Mouse (Mus musculus) intestine, embryonic 14.5 days (tissue): ENCODE measurements at regions not wholly inside any gene's neighbourhood (a gene's known extent, or its start where the extent isn't known, plus 50 kb on each side); places are given as distances from the start of the nearest gene placed in this dataset.
A peak's percentile ranks its signal among the peaks of the same experiment; 100 is the strongest.

Source experiments
- ATAC-seq: fragments of 200-750 bp; cut with Nextera tagmentation; replicated peaks from 2 replicates; pipeline ENCODE4 v1.8.0; 2017; ENCODE audit warnings: low read depth, moderate number of reproducible peaks, moderate TSS enrichment, moderate library complexity; ENCODE audit not compliant: low FRiP score, low TSS enrichment
- DNase-seq: peaks from one replicate; pipeline ENCODE4 v3.0.0-alpha.2; 2018; ENCODE audit warnings: low spot score
- H3K27ac ChIP-seq: fragments of 300-500 bp; sonication (generic); 2 replicates; pipeline ENCODE4 v1.5.1; 2014; ENCODE audit warnings: low read depth, mild to moderate bottlenecking, control low read depth
- H3K27me3 ChIP-seq: fragments of 300-500 bp; sonication (generic); replicated peaks from 2 replicates; pipeline ENCODE4 v1.6.1; 2014; ENCODE audit warnings: low read length, control low read depth; ENCODE audit not compliant: control insufficient read depth, insufficient read depth
- H3K36me3 ChIP-seq: fragments of 300-500 bp; sonication (generic); 2 replicates; pipeline ENCODE4 v1.6.1; 2014; ENCODE audit warnings: low read length, control low read depth; ENCODE audit not compliant: control insufficient read depth, insufficient read depth
- H3K4me1 ChIP-seq: fragments of 300-500 bp; sonication (generic); replicated peaks from 2 replicates; pipeline ENCODE4 v1.6.1; 2014; ENCODE audit warnings: low read length, control low read depth, mixed read lengths; ENCODE audit not compliant: control insufficient read depth, insufficient read depth
- H3K4me2 ChIP-seq: fragments of 300-500 bp; sonication (generic); 2 replicates; pipeline ENCODE4 v1.6.1; 2014; ENCODE audit warnings: low read length
- H3K4me3 ChIP-seq: fragments of 300-500 bp; sonication (generic); 2 replicates; pipeline ENCODE4 v1.5.1; 2014; ENCODE audit warnings: low read depth, low read length, control low read depth, mixed read lengths
- H3K9ac ChIP-seq: fragments of 300-500 bp; sonication (generic); 2 replicates; pipeline ENCODE4 v1.6.1; 2014; ENCODE audit warnings: mild to moderate bottlenecking, low read length
- H3K9me3 ChIP-seq: fragments of 300-500 bp; sonication (generic); 2 replicates; pipeline ENCODE4 v1.6.1; 2016; ENCODE audit warnings: low read length, control low read depth; ENCODE audit not compliant: control insufficient read depth
- WGBS: fragments of 180-500 bp; shearing (Covaris S2); extraction: QIAGEN DNeasy Blood & Tissue Kit; methylation state at CpG from one replicate; pipeline ENCODE4 v1.1.7; 2014; 5-methylcytosine and 5-hydroxymethylcytosine counted together

DNA sequence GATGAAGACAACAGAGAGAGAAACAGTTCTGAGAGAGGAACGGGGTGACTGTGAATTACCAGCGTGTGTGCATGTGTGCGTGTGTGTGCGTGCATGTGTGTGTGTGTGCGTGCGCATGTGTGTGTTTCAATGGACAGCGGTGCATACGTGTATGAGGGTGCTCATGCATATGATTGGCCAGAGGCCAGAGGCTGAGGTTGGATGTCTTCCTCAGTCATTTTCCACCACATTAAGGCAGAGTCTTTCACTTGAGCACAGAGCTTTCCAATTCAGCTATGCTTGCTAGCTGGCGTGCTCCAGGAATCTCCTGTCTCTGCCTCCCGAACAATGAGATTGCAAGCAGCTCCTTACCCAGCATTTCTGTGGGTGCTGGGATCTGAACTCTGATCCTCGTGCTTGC, 104.4 kb downstream of the Tsen15 start:
- H3K36me3 ChIP-seq, result no peaks in the 10 kb centered on the region
- no peak overlapping the region for H3K4me2 ChIP-seq
- DNase-seq (no peak), ATAC-seq (no peak)
- WGBS, result 92% methylated on average over 11 of the region's 11 CpGs
- H3K4me1 ChIP-seq, result no peaks in the 10 kb centered on the region
- H3K9ac ChIP-seq, result no peak overlapping the region
- H3K27me3 ChIP-seq, result no peaks in the 10 kb centered on the region
- H3K27ac ChIP-seq, result no peak overlapping the region
- no peak overlapping the region for H3K4me3 ChIP-seq
- no peaks in the 10 kb centered on the region; the same call in 1 of the 2 replicates for H3K9me3 ChIP-seq

GRCm38 (mm10) chr1:152281201-152281600, 105.3 kb downstream of the Tsen15 start:
- WGBS, result 51% methylated on average over 8 of the region's 8 CpGs
- Histone ChIP-seq H3K9ac (no peak overlapping the region), H3K27me3 (no peaks in the 10 kb centered on the region), H3K4me3 (no peak overlapping the region), H3K9me3 (no peaks in the 10 kb centered on the region; the same call in 1 of the 2 replicates), H3K36me3 (no peaks in the 10 kb centered on the region), H3K4me1 (no peaks in the 10 kb centered on the region), H3K27ac (no peak overlapping the region), H3K4me2 (no peak overlapping the region)
- ATAC-seq, result no peak
- no peak for DNase-seq

DNA sequence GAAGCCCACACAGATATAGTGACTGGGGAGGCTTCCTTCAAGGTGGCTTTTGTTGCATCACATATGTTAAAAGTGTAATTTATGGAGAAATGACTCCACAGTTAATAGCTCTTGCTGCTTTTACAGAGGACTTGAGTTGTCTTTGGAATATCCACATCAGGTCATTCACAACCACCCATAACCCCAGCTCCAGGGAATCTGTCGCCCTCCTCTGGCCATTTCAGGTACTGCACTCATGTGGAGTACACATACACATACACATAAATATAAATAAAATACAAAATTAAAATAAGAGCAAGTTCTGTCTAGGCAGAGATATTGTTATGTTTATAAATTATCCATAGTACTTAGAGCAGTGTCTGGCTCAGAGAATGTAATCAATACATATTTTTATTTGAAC, 106.5 kb downstream of the Tsen15 start:
- peak; percentile 54 for DNase-seq
- H3K9ac ChIP-seq, result no peak overlapping the region
- no peak overlapping the region for H3K27ac ChIP-seq
- H3K27me3 ChIP-seq, result no peaks in the 10 kb centered on the region
- no peak overlapping the region for H3K4me2 ChIP-seq
- H3K9me3 ChIP-seq, result no peaks in the 10 kb centered on the region; the same call in 1 of the 2 replicates
- no peak overlapping the region for H3K4me3 ChIP-seq
- no peak for ATAC-seq
- no peaks in the 10 kb centered on the region for H3K36me3 ChIP-seq
- WGBS, result 38% methylated on average over 1 of the region's 1 CpGs
- no peaks in the 10 kb centered on the region for H3K4me1 ChIP-seq

DNA sequence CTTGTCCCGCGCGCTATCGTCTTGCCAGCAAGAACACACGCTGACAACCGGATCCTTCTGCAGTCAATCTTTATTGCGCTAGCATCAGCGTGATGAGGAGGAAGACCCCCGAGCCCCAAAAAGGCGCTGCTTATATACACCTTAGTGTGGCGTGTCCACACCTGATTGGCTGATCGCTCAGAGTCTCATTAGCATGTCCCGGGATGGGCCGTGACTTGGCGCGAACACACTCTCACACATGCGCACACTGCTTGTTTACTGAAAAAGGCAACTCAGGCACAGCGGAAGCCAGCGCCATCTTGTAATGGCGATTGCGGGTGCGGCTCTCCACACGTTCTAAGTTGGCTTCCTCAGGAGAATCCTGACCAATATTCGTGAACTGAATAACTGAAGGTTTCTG, 111.5 kb downstream of the Tsen15 start:
- ATAC-seq (no peak), DNase-seq (no peak)
- Histone ChIP-seq H3K27ac (no peak overlapping the region), H3K36me3 (no peaks in the 10 kb centered on the region), H3K9me3 (no peaks in the 10 kb centered on the region; the same call in 1 of the 2 replicates), H3K4me1 (0 out of 2 replicates have a peak, but pooled peaks cover 4% of the 10 kb centered on the region), H3K27me3 (no peaks in the 10 kb centered on the region), H3K9ac (no peak overlapping the region), H3K4me3 (no peak overlapping the region), H3K4me2 (no peak overlapping the region)
- WGBS, result 97% methylated on average over 24 of the region's 24 CpGs

DNA sequence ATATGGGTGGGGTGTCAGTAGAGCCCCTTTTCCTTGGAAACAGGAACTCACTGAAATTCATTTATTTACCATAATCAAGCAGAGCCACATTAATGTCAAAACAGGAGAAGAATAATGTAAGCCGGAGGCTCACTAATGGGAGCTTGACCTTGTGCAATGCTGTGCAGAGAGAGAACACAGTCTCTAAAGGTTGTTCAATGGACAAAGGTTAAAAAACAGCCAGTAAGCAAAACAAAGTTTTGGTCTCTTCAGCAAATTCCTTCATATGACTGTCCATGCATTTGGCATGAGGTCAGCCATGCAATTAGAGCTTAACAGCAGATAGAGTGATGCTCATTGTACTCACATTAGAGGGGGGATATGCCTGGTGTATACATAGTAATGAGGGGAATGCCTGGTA, 113.1 kb downstream of the Tsen15 start:
- Histone ChIP-seq H3K27me3 (no peaks in the 10 kb centered on the region), H3K4me2 (no peak overlapping the region), H3K36me3 (no peaks in the 10 kb centered on the region), H3K4me3 (no peak overlapping the region), H3K9me3 (no peaks in the 10 kb centered on the region), H3K9ac (no peak overlapping the region), H3K27ac (no peak overlapping the region), H3K4me1 (0 out of 2 replicates have a peak, but pooled peaks cover 4% of the 10 kb centered on the region)
- ATAC-seq (no peak), DNase-seq (no peak)
- WGBS, result 50% methylated on average over 1 of the region's 1 CpGs

GRCm38 (mm10) chr1:152269936-152270702, 116.4 kb downstream of the Tsen15 start:
- no peak overlapping the region for H3K4me2 ChIP-seq
- H3K27ac ChIP-seq, result no peak overlapping the region
- no peak overlapping the region for H3K4me3 ChIP-seq
- H3K4me1 ChIP-seq, result 0 out of 2 replicates have a peak, but pooled peaks cover 4% of the 10 kb centered on the region
- no peaks in the 10 kb centered on the region for H3K27me3 ChIP-seq
- H3K36me3 ChIP-seq, result no peaks in the 10 kb centered on the region
- no peaks in the 10 kb centered on the region for H3K9me3 ChIP-seq
- WGBS, result 40% methylated on average over 10 of the region's 10 CpGs
- no peak overlapping the region for H3K9ac ChIP-seq
- no peak for DNase-seq
- no peak for ATAC-seq

DNA sequence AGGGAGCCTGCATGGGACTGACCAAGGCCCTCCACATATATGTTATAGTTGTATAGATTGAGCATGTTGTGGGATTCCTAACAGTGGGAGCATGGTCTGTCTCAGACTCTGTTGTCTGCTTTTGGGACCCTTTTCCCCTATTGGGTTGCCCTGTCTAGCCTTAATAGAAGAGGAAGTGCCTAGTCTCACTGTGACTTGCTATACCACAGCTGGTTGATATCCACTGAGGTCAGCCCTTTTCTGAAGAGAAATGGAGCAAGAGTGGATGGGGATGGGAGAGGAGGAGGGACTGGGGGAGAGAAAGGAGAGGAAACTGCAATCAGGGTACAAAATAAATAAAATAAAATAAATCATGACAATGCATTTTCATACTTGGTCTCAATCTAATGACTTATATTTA, 120.1 kb downstream of the Tsen15 start:
- Histone ChIP-seq H3K9ac (no peak overlapping the region), H3K4me3 (no peak overlapping the region), H3K36me3 (no peaks in the 10 kb centered on the region), H3K9me3 (no peaks in the 10 kb centered on the region), H3K4me1 (no peaks in the 10 kb centered on the region), H3K27ac (no peak overlapping the region), H3K27me3 (no peaks in the 10 kb centered on the region), H3K4me2 (no peak overlapping the region)
- no peak for DNase-seq
- no peak for ATAC-seq

DNA sequence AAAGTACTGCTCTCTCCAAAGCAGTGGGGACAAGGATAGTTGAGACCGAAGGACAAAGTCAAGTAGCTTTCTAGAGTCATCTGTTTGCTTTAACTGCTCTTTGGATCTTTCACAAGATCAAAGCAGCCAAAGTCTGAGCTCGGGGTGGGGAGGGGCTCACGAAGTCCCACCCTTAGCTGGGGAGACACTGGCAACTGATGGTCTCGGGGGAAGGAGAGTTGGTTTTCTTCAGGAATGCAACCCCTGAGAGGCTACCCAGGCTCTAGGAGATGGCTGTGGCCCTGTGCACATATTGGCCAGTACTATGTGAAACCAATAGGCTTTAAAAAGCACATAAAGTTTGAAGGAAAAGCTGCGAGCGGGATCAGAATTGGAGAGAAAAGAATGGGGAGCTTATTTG, 121.5 kb downstream of the Tsen15 start:
- Histone ChIP-seq H3K9ac (no peak overlapping the region), H3K27me3 (no peaks in the 10 kb centered on the region), H3K36me3 (no peaks in the 10 kb centered on the region), H3K27ac (no peak overlapping the region), H3K9me3 (no peaks in the 10 kb centered on the region), H3K4me3 (no peak overlapping the region), H3K4me2 (no peak overlapping the region), H3K4me1 (no peaks in the 10 kb centered on the region)
- ATAC-seq (no peak), DNase-seq (no peak)
- 76% methylated on average over 6 of the region's 6 CpGs for WGBS

DNA sequence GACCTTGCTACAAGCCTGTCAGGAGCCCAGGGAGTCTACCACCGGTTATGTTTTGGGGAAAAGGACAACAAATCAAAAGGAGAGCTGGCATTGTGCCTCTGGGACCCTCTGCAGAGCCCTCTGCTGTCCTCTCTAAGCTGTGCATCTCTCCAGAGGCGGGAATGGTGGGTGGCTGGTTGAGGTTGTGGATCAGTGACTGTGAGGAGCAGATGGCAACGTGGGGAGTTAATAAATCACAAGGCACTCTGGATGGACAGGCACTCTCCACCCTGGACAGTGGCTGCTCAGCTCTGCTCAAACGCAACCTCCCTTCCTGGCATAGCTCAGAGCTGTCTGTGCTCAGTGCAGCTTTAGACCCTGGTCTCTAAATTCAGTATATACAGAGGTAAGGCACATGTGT, 125.0 kb downstream of the Tsen15 start:
- Histone ChIP-seq H3K4me1 (no peaks in the 10 kb centered on the region), H3K27ac (no peak overlapping the region), H3K9ac (no peak overlapping the region), H3K36me3 (no peaks in the 10 kb centered on the region), H3K27me3 (no peaks in the 10 kb centered on the region), H3K9me3 (no peaks in the 10 kb centered on the region), H3K4me2 (no peak overlapping the region), H3K4me3 (no peak overlapping the region)
- ATAC-seq (no peak), DNase-seq (no peak)
- 26% methylated on average over 4 of the region's 4 CpGs for WGBS
